Mouse (Mus musculus) olfactory bulb, adult 2 months (tissue): ENCODE measurements around the gene Ksr1.

ENCODE experiments used
- CTCF ChIP-seq: fragments of 200-500 bp; IDR thresholded peaks from 2 replicates; pipeline ENCODE4 v1.5.1; 2012; ENCODE audit warnings: low read depth, mild to moderate bottlenecking, low read length, moderate library complexity; ENCODE audit not compliant: insufficient read depth
- POLR2A ChIP-seq: fragments of 200-500 bp; IDR thresholded peaks from 2 replicates; pipeline ENCODE4 v1.6.1; 2012; ENCODE audit warnings: mild to moderate bottlenecking, low read depth, low read length, moderate library complexity; ENCODE audit not compliant: insufficient read depth

DNA sequence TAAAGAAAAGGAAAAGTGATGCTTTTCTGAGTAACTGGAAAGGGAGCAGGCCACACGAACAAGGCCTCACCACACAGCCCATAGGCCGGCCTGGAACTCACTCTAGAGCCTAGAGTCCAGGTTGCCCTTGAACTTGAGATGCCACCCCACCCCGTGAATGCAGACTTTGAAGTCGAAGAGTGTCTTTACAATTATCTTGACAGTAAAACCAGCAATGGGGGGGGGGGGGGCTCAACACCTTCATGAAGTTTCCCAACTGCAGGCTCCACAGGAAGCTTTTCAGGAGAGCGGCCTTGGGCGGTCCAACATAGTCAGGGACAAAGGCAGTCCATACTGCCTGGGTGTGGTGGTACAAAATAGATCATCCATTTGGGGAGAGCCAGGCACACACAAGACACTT lies 7.6 kb downstream of the Ksr1 start:
- TF ChIP-seq POLR2A (no peak), CTCF (no peak)
